Mouse (Mus musculus) neural tube, postnatal 0 days (tissue): ENCODE measurements around the gene Fign. TPM values are rescaled to one million over a fixed set of nuclear protein-coding genes. Genes with fewer than 3 reads are reported as not detected.

Source experiments
- polyA plus RNA-seq: library from polyadenylated mRNA; unstranded; fragments of >200 nt; fragmentation: Nextera tagmentation; extraction: Ambion mirVana; gene quantifications from 2 replicates; pipeline ENCODE4 v1.2.1, GENCODE M21; 2015

The Fign gene
- 8.3 and 11.1 TPM in 2 replicates for polyA plus RNA-seq

DNA sequence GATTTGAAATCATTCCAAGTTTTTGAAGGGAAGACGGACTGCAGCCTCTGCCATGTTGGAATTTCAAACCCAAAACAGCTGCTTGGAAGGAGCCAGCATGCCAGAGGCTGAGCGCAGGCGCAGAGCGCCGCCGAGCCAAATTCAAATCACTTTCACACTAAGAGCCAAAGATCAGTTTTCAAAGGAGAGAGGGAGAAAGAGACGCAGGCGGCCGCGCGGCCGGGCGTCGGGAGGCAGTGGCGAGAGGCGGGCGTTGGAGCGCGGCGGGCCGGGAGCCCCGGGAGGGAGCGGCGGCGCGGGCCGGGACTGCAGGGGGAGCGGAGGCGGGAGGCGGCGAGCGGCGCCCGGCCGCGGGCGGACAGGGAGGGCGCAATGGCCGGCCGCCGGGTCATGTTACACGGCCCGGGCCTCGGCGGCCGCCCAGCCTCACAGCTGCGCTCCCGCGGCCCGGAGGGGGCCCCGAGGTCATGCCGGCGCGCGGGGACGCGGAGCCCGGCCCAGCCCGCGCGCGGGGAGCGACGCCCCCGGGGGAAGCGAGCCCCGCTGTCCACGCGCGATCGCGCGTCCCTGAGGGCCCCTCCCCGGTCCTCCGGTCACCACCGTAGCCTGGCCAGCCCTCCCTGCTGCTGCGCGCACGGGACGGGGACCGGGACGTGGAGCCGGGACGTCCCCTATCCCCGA is at the start of gene Fign:
TSS of gene Fign (minus strand) at position 102 of the 681 bp plus-strand sequence.

